Mouse (Mus musculus) olfactory bulb, adult 2 months (tissue): ENCODE results near the gene Zfp326. TPM values are rescaled to one million over a fixed set of nuclear protein-coding genes. Genes with fewer than 3 reads are reported as not detected.

Experiments
- H3K27ac ChIP-seq: fragments of 200-500 bp; 2 replicates; pipeline ENCODE4 v1.5.1; 2012; ENCODE audit warnings: low read depth, low read length; ENCODE audit not compliant: insufficient read depth
- H3K4me1 ChIP-seq: fragments of 200-500 bp; 2 replicates; pipeline ENCODE4 v1.6.1; 2012; ENCODE audit warnings: low read length; ENCODE audit not compliant: control insufficient read depth, insufficient read depth
- H3K4me3 ChIP-seq: fragments of 200-500 bp; 2 replicates; pipeline ENCODE4 v1.5.1; 2012; ENCODE audit warnings: mild to moderate bottlenecking, low read depth, low read length, moderate library complexity; ENCODE audit not compliant: insufficient read depth
- CTCF ChIP-seq: fragments of 200-500 bp; IDR thresholded peaks from 2 replicates; pipeline ENCODE4 v1.5.1; 2012; ENCODE audit warnings: low read depth, mild to moderate bottlenecking, low read length, moderate library complexity; ENCODE audit not compliant: insufficient read depth
- POLR2A ChIP-seq: fragments of 200-500 bp; IDR thresholded peaks from 2 replicates; pipeline ENCODE4 v1.6.1; 2012; ENCODE audit warnings: mild to moderate bottlenecking, low read depth, low read length, moderate library complexity; ENCODE audit not compliant: insufficient read depth
- WGBS: fragments of 180-500 bp; shearing (Covaris S2); methylation state at CpG from one replicate; pipeline ENCODE4 v1.1.7; 2018; 5-methylcytosine and 5-hydroxymethylcytosine counted together
- polyA plus RNA-seq: library from polyadenylated mRNA; stranded (reverse); fragments of >200 nt; gene quantifications from 2 replicates; pipeline ENCODE4 v1.2.4, GENCODE M21; 2012; ENCODE audit warnings: low replicate concordance; ENCODE audit not compliant: missing spikeins, insufficient read depth, insufficient read length

The Zfp326 gene
- polyA plus RNA-seq, 1 experiment: not detected

GRCm38 (mm10) chr5:105872176-105872575 is 4.2 kb upstream of the Zfp326 start:
- Histone ChIP-seq H3K4me3 (no peak overlapping the region), H3K27ac (no peak overlapping the region), H3K4me1 (peaks cover 4% of the 10 kb centered on the region)
- 86% methylated on average over 8 of the region's 8 CpGs for WGBS
- TF ChIP-seq CTCF: no peak
- no peak for TF ChIP-seq POLR2A

DNA sequence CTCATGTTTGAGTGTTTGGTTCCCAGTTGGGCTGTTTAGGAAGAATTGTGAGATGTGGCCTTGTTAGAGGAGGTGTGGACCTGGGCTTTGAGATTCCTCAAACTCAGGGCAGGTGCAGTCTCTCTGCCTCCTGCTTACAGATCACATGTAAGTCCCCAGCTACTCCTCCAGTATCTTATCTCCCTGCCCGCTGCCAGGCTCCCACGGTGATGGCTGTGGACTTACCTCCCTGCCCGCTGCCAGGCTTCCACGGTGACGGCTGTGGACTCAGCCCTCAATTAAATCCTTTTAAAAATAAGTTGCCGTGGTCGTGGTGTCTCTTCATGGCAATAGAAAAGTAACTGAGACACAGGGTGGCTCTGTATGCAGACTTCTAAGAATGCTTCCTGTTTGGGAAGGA is 3.4 kb upstream of the Zfp326 start:
- Histone ChIP-seq H3K27ac (no peak overlapping the region), H3K4me1 (peaks cover 4% of the 10 kb centered on the region), H3K4me3 (no peak overlapping the region)
- 44% methylated on average over 7 of the region's 7 CpGs for WGBS
- TF ChIP-seq CTCF: no peak
- TF ChIP-seq POLR2A: no peak

DNA sequence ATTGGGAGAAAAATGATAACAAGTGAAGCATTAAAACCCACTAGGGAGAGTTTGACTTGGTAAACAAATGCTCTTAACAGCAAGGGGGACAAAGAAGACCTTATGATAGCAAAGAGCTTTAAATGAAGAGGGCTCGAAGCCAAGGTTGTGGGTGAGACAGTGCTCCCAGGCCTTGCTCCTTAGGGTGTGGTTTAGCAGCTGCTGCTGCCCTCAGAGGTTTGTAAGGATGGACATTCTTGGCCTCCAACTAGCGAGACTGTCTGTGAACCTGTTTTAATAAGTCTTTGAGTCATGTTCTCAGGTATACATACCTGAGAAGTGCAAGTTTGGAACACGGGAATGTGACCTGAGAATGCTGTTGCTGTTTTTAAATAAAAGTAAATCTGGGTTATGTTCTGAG is 2.6 kb upstream of the Zfp326 start:
- TF ChIP-seq POLR2A (no peak), CTCF (no peak)
- Histone ChIP-seq H3K27ac (no peak overlapping the region), H3K4me3 (no peak overlapping the region), H3K4me1 (peaks cover 4% of the 10 kb centered on the region)
- WGBS: 86% methylated on average over 3 of the region's 3 CpGs

DNA sequence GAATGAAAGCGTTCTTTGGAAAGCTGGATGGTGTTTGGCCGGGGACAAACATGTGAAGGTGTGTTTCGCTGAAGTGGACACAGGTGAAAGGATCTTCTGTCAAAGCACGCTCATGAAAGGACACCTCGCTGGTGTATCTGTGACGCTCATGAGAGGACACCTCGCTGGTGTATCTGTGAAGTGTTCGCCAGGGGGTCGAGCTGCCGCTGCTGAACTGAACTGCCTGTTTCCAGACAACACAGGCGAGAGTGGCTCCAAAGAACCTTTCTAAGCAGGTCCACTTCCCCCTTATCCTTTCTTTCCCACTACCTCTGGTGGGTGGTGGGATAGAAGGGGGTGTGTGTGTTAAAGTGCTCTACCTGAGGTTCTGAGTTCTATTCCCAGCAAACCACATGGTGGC is 1.9 kb upstream of the Zfp326 start:
- 95% methylated on average over 11 of the region's 11 CpGs for WGBS
- no peak overlapping the region for H3K4me3 ChIP-seq
- no peak for TF ChIP-seq POLR2A
- TF ChIP-seq CTCF: no peak
- H3K4me1 ChIP-seq: peaks cover 5% of the 10 kb centered on the region
- no peak overlapping the region for H3K27ac ChIP-seq

DNA sequence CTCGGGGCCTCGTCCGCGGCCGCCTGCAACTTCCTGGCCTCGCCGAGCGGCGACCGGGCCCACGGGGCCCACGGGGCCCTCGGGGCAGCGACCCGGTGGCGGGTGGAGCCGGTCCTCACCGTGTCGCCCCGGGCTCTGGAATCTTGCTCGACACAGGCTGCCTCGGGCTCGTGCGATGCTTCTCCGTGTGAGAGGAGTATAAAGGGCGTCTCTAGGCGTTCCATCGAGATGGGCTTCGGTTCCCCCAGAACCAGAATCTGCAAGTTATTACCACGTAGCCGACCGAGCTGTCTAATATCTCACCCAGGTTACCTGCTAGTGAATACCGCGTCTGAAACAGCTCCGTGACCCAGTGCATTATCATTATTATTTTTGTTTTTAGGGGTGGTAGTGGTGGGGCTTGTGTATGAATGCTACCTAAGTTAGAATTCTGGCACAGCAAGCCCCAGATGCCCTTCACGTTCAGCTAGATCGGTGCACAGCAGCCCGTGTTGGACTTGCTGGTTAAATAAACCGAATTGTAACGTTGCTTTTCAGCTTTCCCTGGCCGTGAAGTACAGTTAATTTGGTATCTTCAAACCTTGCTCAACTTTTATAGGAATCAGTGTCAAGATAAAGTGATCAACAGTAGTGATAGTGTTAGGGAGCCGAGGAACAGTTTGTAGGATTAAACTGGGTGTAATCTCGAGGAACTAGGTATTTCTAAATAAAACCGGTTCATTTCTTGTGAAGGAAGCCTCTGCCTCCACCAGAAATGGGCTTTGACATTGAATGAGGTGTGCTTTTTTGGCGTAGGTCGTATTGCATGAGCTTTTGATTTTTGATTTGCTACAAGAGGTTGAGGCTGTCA is 785 bp downstream of the Zfp326 start:
- no peak for TF ChIP-seq POLR2A
- TF ChIP-seq CTCF: no peak
- H3K4me1 ChIP-seq: peaks cover 9% of the 10 kb centered on the region
- peak overlapping the region; percentile 73 for H3K27ac ChIP-seq
- peak overlapping the region; percentile 96 for H3K4me3 ChIP-seq
- 1% methylated on average over 46 of the region's 46 CpGs for WGBS

GRCm38 (mm10) chr5:105887317-105887716 is 11.0 kb downstream of the Zfp326 start:
- Histone ChIP-seq H3K27ac (no peak overlapping the region), H3K4me3 (no peak overlapping the region), H3K4me1 (peaks cover 4% of the 10 kb centered on the region; the same call in 1 of the 2 replicates)
- 92% methylated on average over 4 of the region's 4 CpGs for WGBS
- no peak for TF ChIP-seq CTCF
- TF ChIP-seq POLR2A: no peak

GRCm38 (mm10) chr5:105898161-105898560 is 21.8 kb downstream of the Zfp326 start:
- TF ChIP-seq CTCF: no peak
- TF ChIP-seq POLR2A: no peak

DNA sequence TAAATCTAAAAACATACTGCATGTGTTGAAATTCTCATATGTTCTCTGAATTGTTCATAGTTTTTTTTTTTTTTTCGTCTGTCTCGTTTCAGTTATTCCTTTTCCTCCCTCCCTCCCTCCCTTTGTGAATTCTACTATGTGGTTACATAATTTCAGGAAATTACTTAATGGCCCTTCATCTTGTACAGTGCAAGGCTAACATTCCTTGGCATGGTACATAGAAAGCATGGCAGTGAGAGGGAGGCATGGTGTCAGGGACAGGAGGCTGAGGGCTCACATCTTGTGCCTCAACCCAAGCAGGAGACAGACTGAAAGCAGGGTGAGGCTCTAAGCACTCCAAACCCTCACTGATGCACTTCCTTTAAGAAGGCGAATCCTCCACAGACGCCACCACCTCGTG is 32.8 kb downstream of the Zfp326 start:
- no peak overlapping the region for H3K27ac ChIP-seq
- no peak overlapping the region for H3K4me3 ChIP-seq
- no peak for TF ChIP-seq CTCF
- TF ChIP-seq POLR2A: no peak
- H3K4me1 ChIP-seq: peaks cover 5% of the 10 kb centered on the region
- WGBS: 68% methylated on average over 5 of the region's 5 CpGs

More at GRCm38 (mm10) chr5:105898161-105898560, 21.8 kb downstream of the Zfp326 start:
- no peak overlapping the region for H3K4me3 ChIP-seq
- WGBS: 88% methylated on average over 4 of the region's 4 CpGs
- no peak overlapping the region for H3K27ac ChIP-seq
- H3K4me1 ChIP-seq: no peaks in the 10 kb centered on the region

GRCm38 (mm10) chr5:105909671-105910070 is 33.3 kb downstream of the Zfp326 start:
- 51% methylated on average over 3 of the region's 3 CpGs for WGBS
- Histone ChIP-seq H3K4me1 (peaks cover 5% of the 10 kb centered on the region), H3K4me3 (no peak overlapping the region), H3K27ac (no peak overlapping the region)
- TF ChIP-seq POLR2A (no peak), CTCF (no peak)
